Mouse (Mus musculus): ENCODE data around the gene Pepd. TPM values are rescaled to one million over a fixed set of nuclear protein-coding genes. Genes with fewer than 3 reads are reported as not detected.

The Pepd gene
- polyA plus RNA-seq, 1 experiment from 2014 or later = 56.0 TPM

- ATAC-seq (ENCODE audit: low read depth) = peak; percentile 30; the same call in 1 of the 2 replicates
- Histone ChIP-seq H3K36me3 (ENCODE audit: control insufficient read depth, insufficient read depth) (no peaks in the 10 kb centered on the region), H3K27ac (ENCODE audit: low read length) (no peak overlapping the region), H3K9me3 (replicated peaks; ENCODE audit: control insufficient read depth, low read length) (no peaks in the 10 kb centered on the region), H3K4me3 (ENCODE audit: low read depth, low read length) (no peak overlapping the region), H3K4me2 (ENCODE audit: low read depth, low read length) (no peak overlapping the region), H3K27me3 (ENCODE audit: control insufficient read depth, insufficient read depth, low read depth, low read length) (no peaks in the 10 kb centered on the region), H3K9ac (ENCODE audit: low read depth, low read length) (no peak overlapping the region), H3K4me1 (ENCODE audit: control insufficient read depth, low read depth, low read length) (peaks cover 6% of the 10 kb centered on the region)
- WGBS (ENCODE audit: insufficient replicate concordance) = 43% methylated on average over 5 of the region's 5 CpGs
These were observed 113.5 kb downstream of the Pepd start for GRCm38 (mm10) chr7:35025409-35026275.

- peaks cover 6% of the 10 kb centered on the region for H3K4me1 ChIP-seq (ENCODE audit: control insufficient read depth, low read depth, low read length)
- no peak overlapping the region for H3K27ac ChIP-seq (ENCODE audit: low read length)
- no peaks in the 10 kb centered on the region for H3K36me3 ChIP-seq (ENCODE audit: control insufficient read depth, insufficient read depth)
- ATAC-seq (ENCODE audit: low read depth) = no peak
- no peak overlapping the region for H3K9ac ChIP-seq (ENCODE audit: low read depth, low read length)
- no peak overlapping the region for H3K4me2 ChIP-seq (ENCODE audit: low read depth, low read length)
- H3K9me3 ChIP-seq (replicated peaks; ENCODE audit: control insufficient read depth, low read length) = no peaks in the 10 kb centered on the region
- no peaks in the 10 kb centered on the region for H3K27me3 ChIP-seq (ENCODE audit: control insufficient read depth, insufficient read depth, low read depth, low read length)
- WGBS (ENCODE audit: insufficient replicate concordance) = 76% methylated on average over 4 of the region's 4 CpGs
- H3K4me3 ChIP-seq (ENCODE audit: low read depth, low read length) = no peak overlapping the region
These were observed 114.1 kb downstream of the Pepd start for GRCm38 (mm10) chr7:35026276-35026630.

GRCm38 (mm10) chr7:35026838-35027291 is 114.7 kb downstream of the Pepd start:
- no peak overlapping the region for H3K4me2 ChIP-seq (ENCODE audit: low read depth, low read length)
- peak; percentile 28 for ATAC-seq (ENCODE audit: low read depth)
- no peak overlapping the region for H3K27ac ChIP-seq (ENCODE audit: low read length)
- H3K36me3 ChIP-seq (ENCODE audit: control insufficient read depth, insufficient read depth) = no peaks in the 10 kb centered on the region
- H3K9me3 ChIP-seq (replicated peaks; ENCODE audit: control insufficient read depth, low read length) = no peaks in the 10 kb centered on the region
- no peak overlapping the region for H3K9ac ChIP-seq (ENCODE audit: low read depth, low read length)
- H3K4me1 ChIP-seq (ENCODE audit: control insufficient read depth, low read depth, low read length) = peaks cover 6% of the 10 kb centered on the region
- H3K4me3 ChIP-seq (ENCODE audit: low read depth, low read length) = no peak overlapping the region
- no peaks in the 10 kb centered on the region for H3K27me3 ChIP-seq (ENCODE audit: control insufficient read depth, insufficient read depth, low read depth, low read length)
- WGBS (ENCODE audit: insufficient replicate concordance) = 50% methylated on average over 3 of the region's 3 CpGs

GRCm38 (mm10) chr7:35027801-35028420 is 115.7 kb downstream of the Pepd start:
- ATAC-seq (ENCODE audit: low read depth) = no peak
- H3K9ac ChIP-seq (ENCODE audit: low read depth, low read length) = no peak overlapping the region
- H3K9me3 ChIP-seq (replicated peaks; ENCODE audit: control insufficient read depth, low read length) = no peaks in the 10 kb centered on the region
- H3K27ac ChIP-seq (ENCODE audit: low read length) = no peak overlapping the region
- no peak overlapping the region for H3K4me2 ChIP-seq (ENCODE audit: low read depth, low read length)
- H3K4me3 ChIP-seq (ENCODE audit: low read depth, low read length) = no peak overlapping the region
- no peaks in the 10 kb centered on the region for H3K27me3 ChIP-seq (ENCODE audit: control insufficient read depth, insufficient read depth, low read depth, low read length)
- H3K36me3 ChIP-seq (ENCODE audit: control insufficient read depth, insufficient read depth) = no peaks in the 10 kb centered on the region
- 63% methylated on average over 9 of the region's 9 CpGs for WGBS (ENCODE audit: insufficient replicate concordance)
- peaks cover 6% of the 10 kb centered on the region for H3K4me1 ChIP-seq (ENCODE audit: control insufficient read depth, low read depth, low read length)

GRCm38 (mm10) chr7:35028559-35028958 is 116.4 kb downstream of the Pepd start:
- H3K4me2 ChIP-seq (ENCODE audit: low read depth, low read length) = no peak overlapping the region

GRCm38 (mm10) chr7:35029228-35029627 is 117.0 kb downstream of the Pepd start:
- Histone ChIP-seq H3K9ac (ENCODE audit: low read depth, low read length) (no peak overlapping the region), H3K36me3 (ENCODE audit: control insufficient read depth, insufficient read depth) (no peaks in the 10 kb centered on the region), H3K27ac (ENCODE audit: low read length) (no peak overlapping the region), H3K4me3 (ENCODE audit: low read depth, low read length) (no peak overlapping the region), H3K4me2 (ENCODE audit: low read depth, low read length) (no peak overlapping the region), H3K4me1 (ENCODE audit: control insufficient read depth, low read depth, low read length) (peaks cover 6% of the 10 kb centered on the region), H3K9me3 (replicated peaks; ENCODE audit: control insufficient read depth, low read length) (no peaks in the 10 kb centered on the region), H3K27me3 (ENCODE audit: control insufficient read depth, insufficient read depth, low read depth, low read length) (no peaks in the 10 kb centered on the region)
- no peak for ATAC-seq (ENCODE audit: low read depth)
- 35% methylated on average over 5 of the region's 5 CpGs for WGBS (ENCODE audit: insufficient replicate concordance)

More at GRCm38 (mm10) chr7:35028559-35028958, 116.4 kb downstream of the Pepd start:
- Histone ChIP-seq H3K36me3 (ENCODE audit: control insufficient read depth, insufficient read depth) (no peaks in the 10 kb centered on the region), H3K4me3 (ENCODE audit: low read depth, low read length) (no peak overlapping the region), H3K4me1 (ENCODE audit: control insufficient read depth, low read depth, low read length) (peaks cover 6% of the 10 kb centered on the region), H3K27ac (ENCODE audit: low read length) (no peak overlapping the region), H3K9ac (ENCODE audit: low read depth, low read length) (no peak overlapping the region), H3K27me3 (ENCODE audit: control insufficient read depth, insufficient read depth, low read depth, low read length) (no peaks in the 10 kb centered on the region), H3K9me3 (replicated peaks; ENCODE audit: control insufficient read depth, low read length) (no peaks in the 10 kb centered on the region)
- ATAC-seq (ENCODE audit: low read depth) = no peak
- 44% methylated on average over 16 of the region's 16 CpGs for WGBS (ENCODE audit: insufficient replicate concordance)

GRCm38 (mm10) chr7:35029648-35030047 is 117.5 kb downstream of the Pepd start:
- Histone ChIP-seq H3K27me3 (ENCODE audit: control insufficient read depth, insufficient read depth, low read depth, low read length) (no peaks in the 10 kb centered on the region), H3K4me2 (ENCODE audit: low read depth, low read length) (no peak overlapping the region), H3K36me3 (ENCODE audit: control insufficient read depth, insufficient read depth) (no peaks in the 10 kb centered on the region), H3K4me3 (ENCODE audit: low read depth, low read length) (no peak overlapping the region), H3K27ac (ENCODE audit: low read length) (no peak overlapping the region), H3K9me3 (replicated peaks; ENCODE audit: control insufficient read depth, low read length) (no peaks in the 10 kb centered on the region), H3K9ac (ENCODE audit: low read depth, low read length) (no peak overlapping the region), H3K4me1 (ENCODE audit: control insufficient read depth, low read depth, low read length) (peaks cover 6% of the 10 kb centered on the region)
- WGBS (ENCODE audit: insufficient replicate concordance) = 74% methylated on average over 3 of the region's 3 CpGs
- no peak for ATAC-seq (ENCODE audit: low read depth)

GRCm38 (mm10) chr7:35030567-35030966 is 118.4 kb downstream of the Pepd start:
- no peak for ATAC-seq (ENCODE audit: low read depth)
- no peak overlapping the region for H3K4me2 ChIP-seq (ENCODE audit: low read depth, low read length)
- WGBS (ENCODE audit: insufficient replicate concordance) = 63% methylated on average over 6 of the region's 6 CpGs
- H3K9me3 ChIP-seq (replicated peaks; ENCODE audit: control insufficient read depth, low read length) = no peaks in the 10 kb centered on the region
- H3K4me1 ChIP-seq (ENCODE audit: control insufficient read depth, low read depth, low read length) = peaks cover 11% of the 10 kb centered on the region
- no peak overlapping the region for H3K9ac ChIP-seq (ENCODE audit: low read depth, low read length)
- H3K27ac ChIP-seq (ENCODE audit: low read length) = no peak overlapping the region
- H3K27me3 ChIP-seq (ENCODE audit: control insufficient read depth, insufficient read depth, low read depth, low read length) = no peaks in the 10 kb centered on the region
- H3K4me3 ChIP-seq (ENCODE audit: low read depth, low read length) = no peak overlapping the region
- no peaks in the 10 kb centered on the region for H3K36me3 ChIP-seq (ENCODE audit: control insufficient read depth, insufficient read depth)

GRCm38 (mm10) chr7:35035141-35035553 is 123.0 kb downstream of the Pepd start:
- Histone ChIP-seq H3K36me3 (ENCODE audit: control insufficient read depth, insufficient read depth) (no peaks in the 10 kb centered on the region), H3K4me1 (ENCODE audit: control insufficient read depth, low read depth, low read length) (peaks cover 6% of the 10 kb centered on the region), H3K9ac (ENCODE audit: low read depth, low read length) (no peak overlapping the region), H3K27ac (ENCODE audit: low read length) (no peak overlapping the region), H3K4me2 (ENCODE audit: low read depth, low read length) (no peak overlapping the region), H3K27me3 (ENCODE audit: control insufficient read depth, insufficient read depth, low read depth, low read length) (no peaks in the 10 kb centered on the region), H3K4me3 (ENCODE audit: low read depth, low read length) (no peak overlapping the region), H3K9me3 (replicated peaks; ENCODE audit: control insufficient read depth, low read length) (no peaks in the 10 kb centered on the region)
- ATAC-seq (ENCODE audit: low read depth) = no peak
- WGBS (ENCODE audit: insufficient replicate concordance) = 53% methylated on average over 6 of the region's 6 CpGs
